Mouse (Mus musculus) v-Abl transformed pro-B cells (cell line): ENCODE measurements around the gene Aknad1.

ENCODE experiments used
- in situ Hi-C, 2 experiments: fragments of 400-800 bp; cut with MboI; formaldehyde crosslinking; loops; one replicate each; pipeline ENCODE4 v1.15.1; 2025; ENCODE audit not compliant: unreplicated experiment in 2 of 2

The Aknad1 gene

GRCm38 (mm10) chr3:108739045-108739708 lies at the start of gene Aknad1:
Gene Aknad1, plus strand, starts transcription at chr3:108739658.
- in situ Hi-C loops = no loop called here

GRCm38 (mm10) chr3:108689979-108690378 lies 49.5 kb upstream of the Aknad1 start:
- in situ Hi-C loops = loop anchor here in 1 of 2 experiments (10.0 kb wide), 1 partner anchor 375 kb away; no protein-coding TSS in a partner anchor

- in situ Hi-C loops = loop anchor here in 1 of 2 experiments (10.0 kb wide), 1 partner anchor 370 kb away; no protein-coding TSS in a partner anchor
These were observed 45.1 kb upstream of the Aknad1 start for GRCm38 (mm10) chr3:108694321-108694720.

GRCm38 (mm10) chr3:108698662-108699061 lies 40.8 kb upstream of the Aknad1 start:
- in situ Hi-C loops = loop anchor here in 1 of 2 experiments (5.0 to 10.0 kb wide), 2 partner anchors 74 to 366 kb away; no protein-coding TSS in a partner anchor

- in situ Hi-C loops = loop anchor here in 1 of 2 experiments (5.0 to 10.0 kb wide), 2 partner anchors 73 to 365 kb away; no protein-coding TSS in a partner anchor
These were observed 39.7 kb upstream of the Aknad1 start for GRCm38 (mm10) chr3:108699786-108700185.

GRCm38 (mm10) chr3:108701256-108701655 lies 38.2 kb upstream of the Aknad1 start:
- in situ Hi-C loops = no loop called here

- in situ Hi-C loops = no loop called here
These were observed 36.7 kb upstream of the Aknad1 start for GRCm38 (mm10) chr3:108702789-108703188.

GRCm38 (mm10) chr3:108711296-108711695 lies 28.2 kb upstream of the Aknad1 start:
- in situ Hi-C loops = no loop called here

- in situ Hi-C loops = no loop called here
These were observed 26.3 kb upstream of the Aknad1 start for GRCm38 (mm10) chr3:108713065-108713675.

GRCm38 (mm10) chr3:108714837-108715236 lies 24.6 kb upstream of the Aknad1 start:
- in situ Hi-C loops = no loop called here

- in situ Hi-C loops = no loop called here
These were observed 21.5 kb upstream of the Aknad1 start for GRCm38 (mm10) chr3:108717896-108718502.

GRCm38 (mm10) chr3:108719357-108719756 lies 20.1 kb upstream of the Aknad1 start:
- in situ Hi-C loops = no loop called here

GRCm38 (mm10) chr3:108719761-108720160 lies 19.7 kb upstream of the Aknad1 start:
- in situ Hi-C loops = no loop called here

- in situ Hi-C loops = no loop called here
These were observed 18.1 kb upstream of the Aknad1 start for GRCm38 (mm10) chr3:108721076-108721991.

GRCm38 (mm10) chr3:108722036-108722872 lies 17.2 kb upstream of the Aknad1 start, which contains the start of gene Gpsm2:
Gene Gpsm2, minus strand, starts transcription at chr3:108722309.
- in situ Hi-C loops = no loop called here

GRCm38 (mm10) chr3:108726413-108726812 lies 13.0 kb upstream of the Aknad1 start:
- in situ Hi-C loops = no loop called here

- in situ Hi-C loops = no loop called here
These were observed 12.1 kb upstream of the Aknad1 start for GRCm38 (mm10) chr3:108727344-108727743.

- in situ Hi-C loops = no loop called here
These were observed 11.7 kb upstream of the Aknad1 start for GRCm38 (mm10) chr3:108727776-108728175.

- in situ Hi-C loops = no loop called here
These were observed 9.1 kb upstream of the Aknad1 start for GRCm38 (mm10) chr3:108730316-108730715.
